Mouse (Mus musculus) forebrain, embryonic 14.5 days (tissue): ENCODE measurements at regions not wholly inside any gene's neighbourhood (a gene's known extent, or its start where the extent isn't known, plus 50 kb on each side); places are given as distances from the start of the nearest gene placed in this dataset. TPM values are rescaled to one million over a fixed set of nuclear protein-coding genes. Genes with fewer than 3 reads are reported as not detected.

Experiments used
- ATAC-seq: fragments of 200-750 bp; cut with Nextera tagmentation; 2 replicates; pipeline ENCODE4 v1.8.0; 2017; ENCODE audit warnings: mild to moderate bottlenecking, moderate library complexity
- DNase-seq: peaks from one replicate; pipeline ENCODE4 v3.0.0-alpha.2; 2015; ENCODE audit warnings: low spot score
- H3K27ac ChIP-seq: fragments of 300-500 bp; sonication (generic); 2 replicates; pipeline ENCODE4 v1.5.1; 2014; ENCODE audit warnings: low read depth, mild to moderate bottlenecking, control low read depth, low read length, moderate library complexity
- H3K27me3 ChIP-seq: fragments of 300-500 bp; sonication (generic); replicated peaks from 2 replicates; pipeline ENCODE4 v1.6.1; 2014; ENCODE audit warnings: low read length, control low read depth, mixed read lengths; ENCODE audit not compliant: control insufficient read depth, insufficient read depth
- H3K36me3 ChIP-seq: fragments of 300-500 bp; sonication (generic); 2 replicates; pipeline ENCODE4 v1.6.1; 2014; ENCODE audit warnings: low read length, control low read depth; ENCODE audit not compliant: control insufficient read depth, insufficient read depth
- H3K4me1 ChIP-seq: fragments of 300-500 bp; sonication (generic); 2 replicates; pipeline ENCODE4 v1.6.1; 2014; ENCODE audit warnings: antibody characterized with exemption, low read length, control low read depth; ENCODE audit not compliant: control insufficient read depth, insufficient read depth
- H3K4me2 ChIP-seq: fragments of 300-500 bp; sonication (generic); 2 replicates; pipeline ENCODE4 v1.6.1; 2014; ENCODE audit warnings: mild to moderate bottlenecking, control low read depth, low read length
- H3K4me3 ChIP-seq: fragments of 300-500 bp; sonication (generic); 2 replicates; pipeline ENCODE4 v1.5.1; 2014; ENCODE audit warnings: low read depth, low read length, control low read depth
- H3K9ac ChIP-seq: fragments of 300-500 bp; sonication (generic); 2 replicates; pipeline ENCODE4 v1.6.1; 2014; ENCODE audit warnings: mild to moderate bottlenecking, low read length, control low read depth, moderate library complexity
- H3K9me3 ChIP-seq: fragments of 300-500 bp; sonication (generic); replicated peaks from 2 replicates; pipeline ENCODE4 v1.6.1; 2016; ENCODE audit warnings: low read length, control low read depth, mixed read lengths; ENCODE audit not compliant: control insufficient read depth
- WGBS: fragments of 180-500 bp; shearing (Covaris S2); extraction: QIAGEN DNeasy Blood & Tissue Kit; methylation state at CpG from one replicate; pipeline ENCODE4 v1.1.7; 2014; 5-methylcytosine and 5-hydroxymethylcytosine counted together
- microRNA-seq: library from miRNA; unstranded; fragments of <30 nt; microRNA quantifications from one replicate; pipeline ENCODE4, GENCODE M21; 2016

DNA sequence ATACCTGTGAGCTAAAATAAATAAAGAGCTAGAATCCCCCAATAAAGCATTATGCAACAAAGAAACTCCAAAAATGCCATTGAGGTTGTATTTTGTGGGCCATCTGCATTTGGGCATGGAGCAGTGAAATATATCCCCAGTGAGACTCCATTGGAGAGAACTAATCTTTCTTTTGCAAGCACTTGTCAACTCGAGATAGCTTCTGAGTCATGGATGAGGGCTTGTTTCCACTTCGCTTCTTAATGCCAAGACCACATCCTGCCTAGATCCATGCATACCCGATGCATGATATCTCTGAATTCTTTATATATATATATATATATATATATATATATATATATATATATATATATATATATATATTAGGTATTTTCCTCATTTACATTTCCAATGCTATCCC lies 349.0 kb upstream of the Slc8a1 start:
- ATAC-seq: no peak
- no peaks in the 10 kb centered on the region for H3K27me3 ChIP-seq
- H3K4me1 ChIP-seq: no peaks in the 10 kb centered on the region
- no peaks in the 10 kb centered on the region for H3K36me3 ChIP-seq
- no peak for DNase-seq
- H3K27ac ChIP-seq: no peak overlapping the region
- H3K4me3 ChIP-seq: no peak overlapping the region
- no peak overlapping the region for H3K4me2 ChIP-seq
- no peaks in the 10 kb centered on the region for H3K9me3 ChIP-seq
- WGBS: 86% methylated on average over 3 of the region's 3 CpGs
- H3K9ac ChIP-seq: no peak overlapping the region

DNA sequence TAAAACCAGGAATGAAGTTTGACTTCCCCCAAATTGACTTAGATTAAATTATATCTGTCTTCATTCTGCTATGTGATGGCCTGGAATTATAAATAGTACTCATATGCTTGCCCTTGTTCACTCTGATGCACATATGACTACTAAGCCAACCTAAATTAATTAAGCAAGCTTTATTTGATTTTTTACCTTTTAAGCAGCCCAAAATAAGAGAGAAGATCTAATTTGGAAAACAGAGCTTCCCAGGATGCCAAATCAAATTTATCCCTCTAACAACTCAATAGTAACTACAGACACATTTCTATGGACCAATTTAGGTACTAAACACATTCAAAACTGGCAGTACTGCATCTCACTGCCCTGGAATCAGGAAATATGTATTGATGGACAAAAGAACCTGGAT lies 342.1 kb upstream of the Slc8a1 start:
- no peak overlapping the region for H3K27ac ChIP-seq
- H3K27me3 ChIP-seq: no peaks in the 10 kb centered on the region
- no peaks in the 10 kb centered on the region for H3K4me1 ChIP-seq
- DNase-seq (no peak), ATAC-seq (no peak)
- H3K4me3 ChIP-seq: no peak overlapping the region
- no peaks in the 10 kb centered on the region for H3K36me3 ChIP-seq
- H3K4me2 ChIP-seq: no peak overlapping the region
- H3K9ac ChIP-seq: no peak overlapping the region
- H3K9me3 ChIP-seq: no peaks in the 10 kb centered on the region

Small RNA genes lying in the stretch of these regions (microRNA-seq; reads per million reads assigned to microRNA genes)
- gene Gm23400: not detected
- not detected for gene Gm27359
